Mouse (Mus musculus) bone marrow macrophage, adult 2 months (primary cell): ENCODE data around the gene Ltbp2. TPM values are rescaled to one million over a fixed set of nuclear protein-coding genes. Genes with fewer than 3 reads are reported as not detected.

Source experiments
- H3K27ac ChIP-seq: 2 replicates; pipeline ENCODE4 v1.5.1; 2012; ENCODE audit warnings: low read depth, low read length; ENCODE audit not compliant: insufficient read depth
- H3K4me1 ChIP-seq: 2 replicates; pipeline ENCODE4 v1.6.1; 2012; ENCODE audit warnings: low read length; ENCODE audit not compliant: control insufficient read depth, insufficient read depth
- H3K4me3 ChIP-seq: 2 replicates; pipeline ENCODE4 v1.5.1; 2012; ENCODE audit warnings: mild to moderate bottlenecking, low read length, moderate library complexity; ENCODE audit not compliant: insufficient read depth
- CTCF ChIP-seq: IDR thresholded peaks from 2 replicates; pipeline ENCODE4 v1.5.1; 2012; ENCODE audit warnings: low read depth, mild to moderate bottlenecking, low read length, moderate library complexity
- POLR2A ChIP-seq: IDR thresholded peaks from 2 replicates; pipeline ENCODE4 v1.6.1; 2012; ENCODE audit warnings: mild to moderate bottlenecking, low read depth, low read length, borderline replicate concordance
- polyA plus RNA-seq: library from polyadenylated mRNA; stranded (reverse); fragments of >200 nt; gene quantifications from 2 replicates; pipeline ENCODE4 v1.2.4, GENCODE M21; 2012; ENCODE audit not compliant: missing spikeins, insufficient read depth, insufficient read length

Gene Ltbp2
- polyA plus RNA-seq, 1 experiment: 1.1 TPM

GRCm38 (mm10) chr12:84827384-84827933 is 48.9 kb downstream of the Ltbp2 start:
- TF ChIP-seq POLR2A: no peak
- TF ChIP-seq CTCF: no peak
- no peak overlapping the region for H3K4me3 ChIP-seq
- H3K27ac ChIP-seq: no peak overlapping the region
- H3K4me1 ChIP-seq: no peaks in the 10 kb centered on the region

DNA sequence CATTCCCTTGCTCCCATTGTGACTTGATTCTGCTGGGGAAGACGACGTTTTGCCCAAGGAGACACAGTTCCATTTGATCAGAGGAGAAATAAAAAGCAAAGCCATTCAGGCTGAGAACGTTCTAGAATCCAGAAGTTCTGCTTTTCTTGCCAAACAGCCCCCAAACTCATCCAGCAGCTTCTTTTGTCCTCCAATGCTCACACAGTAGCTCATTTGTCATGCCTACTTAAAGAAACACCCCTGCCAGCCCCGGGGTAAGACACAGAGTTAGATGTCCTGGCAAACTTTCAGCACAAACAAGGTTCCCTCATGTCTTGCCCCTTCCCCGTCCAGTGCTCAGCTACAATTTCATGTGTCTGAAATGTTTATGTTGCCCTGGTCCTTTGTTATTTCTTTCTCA is 52.1 kb downstream of the Ltbp2 start:
- no peak for TF ChIP-seq POLR2A
- TF ChIP-seq CTCF: no peak
- Histone ChIP-seq H3K4me1 (0 out of 2 replicates have a peak, but pooled peaks cover 1% of the 10 kb centered on the region), H3K27ac (no peak overlapping the region), H3K4me3 (no peak overlapping the region)

- no peak for TF ChIP-seq POLR2A
- TF ChIP-seq CTCF: no peak
- Histone ChIP-seq H3K4me1 (0 out of 2 replicates have a peak, but pooled peaks cover 3% of the 10 kb centered on the region), H3K27ac (no peak overlapping the region), H3K4me3 (no peak overlapping the region)
These were observed 52.7 kb downstream of the Ltbp2 start for GRCm38 (mm10) chr12:84823601-84824000.

GRCm38 (mm10) chr12:84819236-84820168 is 56.8 kb downstream of the Ltbp2 start:
- Histone ChIP-seq H3K27ac (no peak overlapping the region), H3K4me3 (no peak overlapping the region)

GRCm38 (mm10) chr12:84818496-84818895 is 57.8 kb downstream of the Ltbp2 start:
- Histone ChIP-seq H3K4me1 (0 out of 2 replicates have a peak, but pooled peaks cover 3% of the 10 kb centered on the region), H3K27ac (no peak overlapping the region), H3K4me3 (no peak overlapping the region)
- TF ChIP-seq POLR2A (no peak), CTCF (0 out of 2 replicates have a peak, but pooled peaks have one; percentile 18)

More at GRCm38 (mm10) chr12:84819236-84820168, 56.8 kb downstream of the Ltbp2 start:
- 0 out of 2 replicates have a peak, but pooled peaks cover 3% of the 10 kb centered on the region for H3K4me1 ChIP-seq
- TF ChIP-seq POLR2A (no peak), CTCF (no peak)

DNA sequence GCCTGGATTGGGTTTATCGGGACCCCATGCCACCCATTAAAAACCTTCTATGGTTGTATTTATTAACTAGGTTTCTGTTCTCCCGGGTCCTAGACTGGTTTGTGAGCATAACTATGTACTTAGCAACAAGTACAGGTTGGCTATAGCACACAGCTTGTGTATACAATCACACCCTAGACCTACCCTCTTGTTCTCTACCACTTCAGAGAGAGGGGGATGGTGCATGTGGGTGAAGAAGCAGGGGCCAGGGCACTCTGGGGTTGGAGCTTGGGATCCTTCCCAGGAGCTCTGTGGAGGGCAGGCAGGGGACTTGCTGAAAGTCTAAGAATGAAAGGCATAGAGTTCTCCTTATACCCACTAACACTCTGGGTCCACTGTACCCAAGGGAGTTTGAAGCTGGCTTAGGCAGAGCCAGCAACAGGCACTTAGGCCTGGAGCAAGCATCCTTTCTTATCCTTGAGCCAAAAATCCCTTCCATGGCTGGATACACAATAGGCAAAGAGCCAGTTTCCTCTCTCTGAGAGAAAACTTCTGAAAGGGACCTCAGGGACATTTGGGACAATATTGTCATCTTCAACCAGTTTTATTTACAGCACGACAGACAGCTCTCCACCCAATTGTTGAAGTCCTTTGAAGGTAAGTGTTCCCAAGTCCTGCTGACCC is 61.5 kb downstream of the Ltbp2 start:
- TF ChIP-seq CTCF (no peak), POLR2A (no peak)
- Histone ChIP-seq H3K4me3 (no peak overlapping the region), H3K4me1 (0 out of 2 replicates have a peak, but pooled peaks cover 3% of the 10 kb centered on the region), H3K27ac (no peak overlapping the region)

GRCm38 (mm10) chr12:84813773-84814172 is 62.6 kb downstream of the Ltbp2 start:
- no peak overlapping the region for H3K27ac ChIP-seq
- TF ChIP-seq POLR2A (no peak), CTCF (no peak)
- no peak overlapping the region for H3K4me3 ChIP-seq
- peaks cover 2% of the 10 kb centered on the region; the same call in 1 of the 2 replicates for H3K4me1 ChIP-seq

DNA sequence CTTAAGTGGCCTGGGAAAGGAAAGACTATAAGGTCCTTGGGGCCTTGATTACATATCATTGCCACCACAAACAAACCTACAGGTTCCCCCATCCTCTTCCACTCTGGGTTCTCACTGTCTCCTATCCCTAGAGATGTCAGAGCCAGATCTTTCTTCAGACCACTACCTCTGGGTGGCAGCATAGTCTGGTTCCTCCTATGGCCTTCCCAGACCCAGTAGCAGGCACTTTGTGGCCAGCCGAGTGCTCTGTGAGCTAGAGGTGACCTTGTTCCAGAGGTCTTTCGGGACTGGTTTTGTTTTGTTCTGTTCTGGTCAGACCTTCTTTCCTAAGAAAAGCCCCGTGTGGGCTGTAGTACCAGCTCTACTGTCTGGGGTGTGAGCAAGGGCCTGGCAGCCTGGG is 64.3 kb downstream of the Ltbp2 start:
- no peak for TF ChIP-seq CTCF
- no peak for TF ChIP-seq POLR2A
- no peak overlapping the region for H3K27ac ChIP-seq
- H3K4me1 ChIP-seq: peaks cover 4% of the 10 kb centered on the region; the same call in 1 of the 2 replicates
- no peak overlapping the region for H3K4me3 ChIP-seq

DNA sequence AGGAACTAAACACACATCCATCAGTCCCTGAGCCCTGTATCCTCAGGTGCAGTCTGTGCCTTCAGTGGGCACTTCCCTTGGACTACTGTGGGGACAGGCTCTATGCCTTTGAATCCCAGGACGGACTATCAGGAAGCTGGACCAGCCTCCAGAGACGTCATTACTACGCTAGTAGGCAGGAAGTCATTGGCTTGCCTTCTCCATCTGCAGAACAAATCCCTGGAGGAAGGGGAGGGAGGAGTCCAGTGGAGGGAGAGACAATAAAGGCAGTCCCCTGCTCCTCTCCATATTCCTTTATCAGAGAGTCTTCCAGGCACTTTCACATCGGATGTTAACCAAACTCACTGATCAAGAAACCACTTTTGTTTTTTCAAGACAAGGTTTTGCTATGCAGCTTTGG is 64.8 kb downstream of the Ltbp2 start:
- no peak overlapping the region for H3K27ac ChIP-seq
- TF ChIP-seq POLR2A (no peak), CTCF (no peak)
- peaks cover 4% of the 10 kb centered on the region; the same call in 1 of the 2 replicates for H3K4me1 ChIP-seq
- H3K4me3 ChIP-seq: no peak overlapping the region

DNA sequence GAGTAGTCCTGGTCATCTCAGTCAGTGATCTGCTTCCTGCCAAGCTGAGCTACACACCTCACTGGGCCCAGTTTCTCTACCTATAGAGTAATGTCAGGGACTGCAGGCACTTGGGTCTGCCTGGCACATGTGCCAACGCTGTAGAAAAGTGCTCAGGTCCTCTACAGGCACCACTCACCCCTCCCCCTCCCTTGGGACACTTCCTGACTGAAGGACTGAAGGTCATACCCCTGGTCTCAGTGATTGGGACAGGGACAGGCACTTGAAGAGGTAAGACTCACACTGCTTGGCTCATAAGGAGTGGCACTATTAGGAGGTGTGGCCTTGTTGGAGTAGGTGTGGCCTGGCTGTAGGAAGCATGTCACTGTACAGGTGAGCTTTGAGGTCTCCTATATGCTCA is 65.5 kb downstream of the Ltbp2 start:
- Histone ChIP-seq H3K27ac (no peak overlapping the region), H3K4me3 (no peak overlapping the region), H3K4me1 (peaks cover 4% of the 10 kb centered on the region; the same call in 1 of the 2 replicates)
- no peak for TF ChIP-seq CTCF
- no peak for TF ChIP-seq POLR2A
